Mouse (Mus musculus) midbrain, embryonic 13.5 days (tissue): ENCODE results near the gene Rfwd3. TPM values are rescaled to one million over a fixed set of nuclear protein-coding genes. Genes with fewer than 3 reads are reported as not detected.
"Not testable (repeated sequence)": the region's sequence is repeated elsewhere in the genome, so short reads cannot be mapped to it uniquely, and the experiment has no call there.

ENCODE experiments used
- ATAC-seq: fragments of 200-750 bp; cut with Nextera tagmentation; 2 replicates; pipeline ENCODE4 v1.8.0; 2017; ENCODE audit warnings: mild to moderate bottlenecking, moderate TSS enrichment, moderate library complexity
- H3K27ac ChIP-seq: fragments of 300-500 bp; sonication (generic); 2 replicates; pipeline ENCODE4 v1.5.1; 2015; ENCODE audit warnings: inconsistent platforms, mild to moderate bottlenecking, moderate library complexity
- H3K27me3 ChIP-seq: fragments of 300-500 bp; sonication (generic); 2 replicates; pipeline ENCODE4 v1.6.1; 2015; ENCODE audit warnings: mild to moderate bottlenecking, inconsistent platforms
- H3K36me3 ChIP-seq: fragments of 300-500 bp; sonication (generic); 2 replicates; pipeline ENCODE4 v1.6.1; 2015; ENCODE audit warnings: mild to moderate bottlenecking, inconsistent platforms
- H3K4me1 ChIP-seq: fragments of 300-500 bp; sonication (generic); replicated peaks from 2 replicates; pipeline ENCODE4 v1.6.1; 2015; ENCODE audit warnings: inconsistent platforms
- H3K4me2 ChIP-seq: fragments of 300-500 bp; sonication (generic); replicated peaks from 2 replicates; pipeline ENCODE4 v1.6.1; 2015; ENCODE audit warnings: moderate library complexity, mild to moderate bottlenecking, inconsistent platforms
- H3K4me3 ChIP-seq: fragments of 300-500 bp; sonication (generic); replicated peaks from 2 replicates; pipeline ENCODE4 v1.5.1; 2015; ENCODE audit warnings: mild to moderate bottlenecking, inconsistent platforms
- H3K9ac ChIP-seq: fragments of 300-500 bp; sonication (generic); replicated peaks from 2 replicates; pipeline ENCODE4 v1.6.1; 2015; ENCODE audit warnings: mild to moderate bottlenecking, inconsistent platforms
- H3K9me3 ChIP-seq: fragments of 300-500 bp; sonication (generic); 2 replicates; pipeline ENCODE4 v1.6.1; 2016; ENCODE audit warnings: mild to moderate bottlenecking, inconsistent platforms
- WGBS: fragments of 180-500 bp; shearing (Covaris S2); methylation state at CpG from one replicate; pipeline ENCODE4 v1.1.7; 2015; 5-methylcytosine and 5-hydroxymethylcytosine counted together
- polyA plus RNA-seq: library from polyadenylated mRNA; unstranded; fragments of >200 nt; fragmentation: Nextera tagmentation; extraction: Ambion mirVana; gene quantifications from 2 replicates; pipeline ENCODE4 v1.2.1, GENCODE M21; 2015

The Rfwd3 gene
- polyA plus RNA-seq, 1 experiment from 2014 or later: 37.5 TPM

- ATAC-seq, H3K9me3 ChIP-seq, H3K4me2 ChIP-seq, H3K27me3 ChIP-seq, H3K36me3 ChIP-seq, H3K27ac ChIP-seq, H3K4me3 ChIP-seq, H3K4me1 ChIP-seq, H3K9ac ChIP-seq: not testable (repeated sequence)
- WGBS: 90% methylated on average over 15 of the region's 15 CpGs
Measured at GRCm38 (mm10) chr8:111310006-111310405, 10.0 kb upstream of the Rfwd3 start.

GRCm38 (mm10) chr8:111305031-111305730 is 5.2 kb upstream of the Rfwd3 start:
- H3K9me3 ChIP-seq: no peaks in the 10 kb centered on the region
- H3K4me1 ChIP-seq: no peaks in the 10 kb centered on the region
- no peak overlapping the region for H3K4me3 ChIP-seq
- H3K4me2 ChIP-seq: no peak overlapping the region
- WGBS: 26% methylated on average over 5 of the region's 5 CpGs
- H3K27me3 ChIP-seq: no peaks in the 10 kb centered on the region
- ATAC-seq: no peak
- no peak overlapping the region for H3K27ac ChIP-seq
- H3K36me3 ChIP-seq: no peaks in the 10 kb centered on the region
- H3K9ac ChIP-seq: no peak overlapping the region

- no peak for ATAC-seq
- Histone ChIP-seq H3K27ac (no peak overlapping the region), H3K4me2 (no peak overlapping the region), H3K36me3 (no peaks in the 10 kb centered on the region), H3K9me3 (no peaks in the 10 kb centered on the region), H3K27me3 (no peaks in the 10 kb centered on the region), H3K4me1 (peaks cover 1% of the 10 kb centered on the region), H3K4me3 (no peak overlapping the region), H3K9ac (no peak overlapping the region)
- 90% methylated on average over 3 of the region's 3 CpGs for WGBS
Measured at GRCm38 (mm10) chr8:111304359-111304758, 4.3 kb upstream of the Rfwd3 start.

GRCm38 (mm10) chr8:111303076-111303803 is 3.2 kb upstream of the Rfwd3 start:
- H3K27ac ChIP-seq, H3K27me3 ChIP-seq, H3K9ac ChIP-seq, ATAC-seq, H3K4me3 ChIP-seq, H3K4me2 ChIP-seq, H3K9me3 ChIP-seq, H3K36me3 ChIP-seq: not testable (repeated sequence)
- 86% methylated on average over 5 of the region's 5 CpGs for WGBS
- peaks cover 11% of the 10 kb centered on the region for H3K4me1 ChIP-seq

- Histone ChIP-seq H3K27ac (no peak overlapping the region), H3K4me1 (peaks cover 16% of the 10 kb centered on the region), H3K27me3 (no peaks in the 10 kb centered on the region), H3K4me2 (peak overlapping the region; percentile 42), H3K9ac (no peak overlapping the region), H3K9me3 (no peaks in the 10 kb centered on the region), H3K4me3 (peak overlapping the region; percentile 28), H3K36me3 (peaks cover 10% of the 10 kb centered on the region)
- ATAC-seq: no peak
- WGBS: 66% methylated on average over 11 of the region's 11 CpGs
Measured at GRCm38 (mm10) chr8:111300597-111301546, 850 bp upstream of the Rfwd3 start.

GRCm38 (mm10) chr8:111299363-111299820 is 630 bp downstream of the Rfwd3 start:
- no peak for ATAC-seq
- peaks cover 16% of the 10 kb centered on the region for H3K4me1 ChIP-seq
- WGBS: under 1% methylated on average over 28 of the region's 28 CpGs
- no peaks in the 10 kb centered on the region for H3K9me3 ChIP-seq
- peak overlapping the region; percentile 73 for H3K4me2 ChIP-seq
- H3K27ac ChIP-seq: peak overlapping the region; percentile 81; the same call in 1 of the 2 replicates
- no peaks in the 10 kb centered on the region for H3K27me3 ChIP-seq
- H3K36me3 ChIP-seq: peaks cover 19% of the 10 kb centered on the region
- H3K4me3 ChIP-seq: peak overlapping the region; percentile 96
- peak overlapping the region; percentile 92 for H3K9ac ChIP-seq

GRCm38 (mm10) chr8:111298011-111298410 is 2.0 kb downstream of the Rfwd3 start:
- H3K4me2 ChIP-seq: peak overlapping the region; percentile 25; the same call in 1 of the 2 replicates
- H3K4me3 ChIP-seq: 0 out of 2 replicates have a peak overlapping the region, but pooled peaks have one; percentile 96
- no peak for ATAC-seq

GRCm38 (mm10) chr8:111291733-111292132 is 8.3 kb downstream of the Rfwd3 start:
- H3K27ac ChIP-seq: no peak overlapping the region
- no peak overlapping the region for H3K4me3 ChIP-seq
- WGBS: 96% methylated on average over 7 of the region's 7 CpGs
- H3K4me1 ChIP-seq: no peaks in the 10 kb centered on the region
- no peaks in the 10 kb centered on the region for H3K9me3 ChIP-seq
- no peak overlapping the region for H3K9ac ChIP-seq
- no peak overlapping the region for H3K4me2 ChIP-seq
- no peaks in the 10 kb centered on the region for H3K27me3 ChIP-seq
- ATAC-seq: no peak
- peaks cover 83% of the 10 kb centered on the region for H3K36me3 ChIP-seq

More at GRCm38 (mm10) chr8:111298011-111298410, 2.0 kb downstream of the Rfwd3 start:
- 86% methylated on average over 1 of the region's 1 CpGs for WGBS
- peaks cover 33% of the 10 kb centered on the region for H3K36me3 ChIP-seq
- H3K27ac ChIP-seq: no peak overlapping the region
- peaks cover 16% of the 10 kb centered on the region for H3K4me1 ChIP-seq
- H3K9me3 ChIP-seq: no peaks in the 10 kb centered on the region
- H3K27me3 ChIP-seq: no peaks in the 10 kb centered on the region
- H3K9ac ChIP-seq: no peak overlapping the region; the same call in 1 of the 2 replicates

- Histone ChIP-seq H3K9me3 (no peaks in the 10 kb centered on the region), H3K36me3 (peaks cover 86% of the 10 kb centered on the region)
- no peak for ATAC-seq
Measured at GRCm38 (mm10) chr8:111290586-111290985, 9.4 kb downstream of the Rfwd3 start.

GRCm38 (mm10) chr8:111285603-111286002 is 14.4 kb downstream of the Rfwd3 start:
- WGBS: 95% methylated on average over 4 of the region's 4 CpGs
- Histone ChIP-seq H3K36me3 (peaks cover 86% of the 10 kb centered on the region), H3K4me1 (no peaks in the 10 kb centered on the region), H3K4me3 (no peak overlapping the region), H3K27ac (no peak overlapping the region), H3K9ac (no peak overlapping the region), H3K4me2 (no peak overlapping the region), H3K27me3 (no peaks in the 10 kb centered on the region), H3K9me3 (no peaks in the 10 kb centered on the region)
- ATAC-seq: no peak

More at GRCm38 (mm10) chr8:111290586-111290985, 9.4 kb downstream of the Rfwd3 start:
- H3K4me1 ChIP-seq: no peaks in the 10 kb centered on the region
- WGBS: 97% methylated on average over 7 of the region's 7 CpGs
- H3K4me3 ChIP-seq: no peak overlapping the region
- no peaks in the 10 kb centered on the region for H3K27me3 ChIP-seq
- H3K4me2 ChIP-seq: no peak overlapping the region
- no peak overlapping the region for H3K27ac ChIP-seq
- H3K9ac ChIP-seq: no peak overlapping the region

- no peak overlapping the region for H3K4me3 ChIP-seq
- H3K36me3 ChIP-seq: peaks cover 80% of the 10 kb centered on the region
- 96% methylated on average over 3 of the region's 3 CpGs for WGBS
- no peaks in the 10 kb centered on the region for H3K4me1 ChIP-seq
- no peak overlapping the region for H3K4me2 ChIP-seq
- no peaks in the 10 kb centered on the region for H3K27me3 ChIP-seq
- no peak for ATAC-seq
- no peaks in the 10 kb centered on the region for H3K9me3 ChIP-seq
- H3K27ac ChIP-seq: no peak overlapping the region
- no peak overlapping the region for H3K9ac ChIP-seq
Measured at GRCm38 (mm10) chr8:111282093-111282492, 17.9 kb downstream of the Rfwd3 start.
